Mouse (Mus musculus) olfactory bulb, adult 2 months (tissue): ENCODE data around the gene Mcub.

Experiments used
- CTCF ChIP-seq: fragments of 200-500 bp; IDR thresholded peaks from 2 replicates; pipeline ENCODE4 v1.5.1; 2012; ENCODE audit warnings: low read depth, mild to moderate bottlenecking, low read length, moderate library complexity; ENCODE audit not compliant: insufficient read depth
- POLR2A ChIP-seq: fragments of 200-500 bp; IDR thresholded peaks from 2 replicates; pipeline ENCODE4 v1.6.1; 2012; ENCODE audit warnings: mild to moderate bottlenecking, low read depth, low read length, moderate library complexity; ENCODE audit not compliant: insufficient read depth

DNA sequence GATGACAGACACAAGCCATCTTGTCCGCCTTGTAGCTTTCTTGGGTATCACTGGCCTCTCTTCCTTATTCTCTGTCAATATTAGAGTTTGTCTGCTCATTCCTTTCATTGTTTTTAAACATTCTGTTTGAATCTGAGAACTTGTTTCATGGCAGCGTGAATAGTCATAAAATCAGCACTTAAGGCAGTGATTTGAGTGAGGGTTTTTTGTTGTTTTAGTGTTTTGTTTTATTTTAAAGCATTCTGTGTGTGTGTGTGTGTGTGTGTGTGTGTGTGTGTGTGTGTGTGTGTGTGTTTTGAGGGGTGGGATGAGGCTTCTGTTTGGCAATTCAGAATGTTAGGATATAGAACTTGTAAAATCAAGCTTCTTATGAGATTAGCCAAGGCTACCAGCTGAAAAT lies 90.1 kb downstream of the Mcub start:
- no peak for TF ChIP-seq CTCF
- TF ChIP-seq POLR2A, result no peak
